ENCODE assay signal across 11 mouse cellular contexts in genomic region chr1:162093806-162094522, GRCm38 (mm10).
DNase-seq lines count a peak whose midpoint lies in the region; ATAC-seq lines count a peak whose summit lies in the region.
"Had no signal": no experiment of that assay in that cellular context is flagged by ENCODE, and none has a peak within 500 bp of the region (broad histone marks: within the 10 kb centered on the region; RNA-seq: fewer than 3 reads in every experiment).

No protein-coding gene starts in this region.

- intact Hi-C loops in gastrocnemius, postnatal 14 days (cut with DNase I; ENCODE audit: low total_unique reads) = no loop called here

- no peak for ATAC-seq in lung, embryonic 15.5 days (ENCODE audit: borderline replicate concordance, extremely low read depth, low FRiP score, low TSS enrichment)
- ATAC-seq in kidney, embryonic 16.5 days (ENCODE audit: low FRiP score, low TSS enrichment) = peak; percentile 87
- peak; percentile 63; the same call in 1 of the 2 replicates for ATAC-seq in stomach, embryonic 14.5 days (ENCODE audit: insufficient number of reproducible peaks, insufficient read depth, low FRiP score, low read depth)

- H3K36me3 ChIP-seq in lung, embryonic 15.5 days = no peaks in the 10 kb centered on the region
- no peaks in the 10 kb centered on the region for H3K36me3 ChIP-seq in kidney, embryonic 16.5 days (ENCODE audit: insufficient read depth, low read length)
- H3K36me3 ChIP-seq in stomach, embryonic 14.5 days (ENCODE audit: control insufficient read depth, insufficient read depth, low read length) = no peaks in the 10 kb centered on the region
- no peaks in the 10 kb centered on the region for H3K36me3 ChIP-seq in midbrain, embryonic 10.5 days
- H3K36me3 ChIP-seq: G1E had no signal

- H3K9ac ChIP-seq in lung, embryonic 15.5 days = no peak overlapping the region
- H3K9ac ChIP-seq in kidney, embryonic 16.5 days (replicated peaks; ENCODE audit: low read length) = no peak overlapping the region
- no peak overlapping the region for H3K9ac ChIP-seq in stomach, embryonic 14.5 days (replicated peaks; ENCODE audit: low read depth, low read length)
- H3K9ac ChIP-seq: liver, embryonic 14.5 days had no signal

- H3K4me2 ChIP-seq in lung, embryonic 15.5 days = no peak overlapping the region
- no peak overlapping the region for H3K4me2 ChIP-seq in kidney, embryonic 16.5 days (replicated peaks; ENCODE audit: low read depth, low read length)
- no peak overlapping the region for H3K4me2 ChIP-seq in stomach, embryonic 14.5 days (replicated peaks; ENCODE audit: low read depth, low read length)

- WGBS in lung, embryonic 15.5 days = 35% methylated on average over 9 of the region's 9 CpGs
- WGBS in kidney, embryonic 16.5 days = 19% methylated on average over 9 of the region's 9 CpGs
- 34% methylated on average over 9 of the region's 9 CpGs for WGBS in stomach, embryonic 14.5 days
- 85% methylated on average over 9 of the region's 9 CpGs for WGBS in midbrain, embryonic 10.5 days

- no peak for DNase-seq in lung, postnatal 36 days
- peak; percentile 34 for DNase-seq in gastrocnemius, postnatal 14 days
- no peak for DNase-seq in midbrain, embryonic 10.5 days (ENCODE audit: low spot score)
- DNase-seq in frontal cortex, postnatal 25 days (ENCODE audit: low spot score in 2 of 2) = no peak
- no peak for DNase-seq in embryo, embryonic 11 days
- DNase-seq: cerebellum, adult 11-12 months had no signal

- H3K4me1 ChIP-seq in lung, embryonic 15.5 days = peaks cover 14% of the 10 kb centered on the region; the same call in 1 of the 2 replicates
- H3K4me1 ChIP-seq in kidney, embryonic 16.5 days (ENCODE audit: insufficient read depth, low read length) = peaks cover 16% of the 10 kb centered on the region
- H3K4me1 ChIP-seq in stomach, embryonic 14.5 days (ENCODE audit: control insufficient read depth, insufficient read depth, low read length) = peaks cover 8% of the 10 kb centered on the region; the same call in 1 of the 2 replicates
- no peaks in the 10 kb centered on the region for H3K4me1 ChIP-seq in midbrain, embryonic 10.5 days

- H3K27me3 ChIP-seq in lung, embryonic 15.5 days = no peaks in the 10 kb centered on the region
- H3K27me3 ChIP-seq in kidney, embryonic 16.5 days (ENCODE audit: insufficient read depth, low read length) = no peaks in the 10 kb centered on the region
- no peaks in the 10 kb centered on the region for H3K27me3 ChIP-seq in stomach, embryonic 14.5 days (ENCODE audit: control insufficient read depth, insufficient read depth, low read length)
- no peaks in the 10 kb centered on the region for H3K27me3 ChIP-seq in midbrain, embryonic 10.5 days (ENCODE audit: low read depth, poor library complexity, severe bottlenecking)

- H3K9me3 ChIP-seq in lung, embryonic 15.5 days = no peaks in the 10 kb centered on the region
- H3K9me3 ChIP-seq in kidney, embryonic 16.5 days (ENCODE audit: low read length) = no peaks in the 10 kb centered on the region
- no peaks in the 10 kb centered on the region for H3K9me3 ChIP-seq in stomach, embryonic 14.5 days (ENCODE audit: control insufficient read depth, low read depth, low read length)
- no peaks in the 10 kb centered on the region for H3K9me3 ChIP-seq in midbrain, embryonic 10.5 days (replicated peaks)
- H3K9me3 ChIP-seq: G1E had no signal

- peak overlapping the region; percentile 55; the same call in 1 of the 2 replicates for H3K27ac ChIP-seq in lung, embryonic 15.5 days
- H3K27ac ChIP-seq in kidney, embryonic 16.5 days (ENCODE audit: low read length) = peak overlapping the region; percentile 68
- peak overlapping the region; percentile 84 for H3K27ac ChIP-seq in stomach, embryonic 14.5 days (ENCODE audit: low read length)
- no peak overlapping the region for H3K27ac ChIP-seq in midbrain, embryonic 10.5 days (replicated peaks)
- H3K27ac ChIP-seq: liver, embryonic 14.5 days had no signal

- no peak overlapping the region for H3K4me3 ChIP-seq in lung, embryonic 15.5 days
- H3K4me3 ChIP-seq in kidney, embryonic 16.5 days (ENCODE audit: low read length) = no peak overlapping the region
- no peak overlapping the region for H3K4me3 ChIP-seq in stomach, embryonic 14.5 days (ENCODE audit: low read depth, low read length)
- no peak overlapping the region for H3K4me3 ChIP-seq in midbrain, embryonic 10.5 days
